Mouse (Mus musculus) neural tube, embryonic 12.5 days (tissue): ENCODE data around the gene Phf12. TPM values are rescaled to one million over a fixed set of nuclear protein-coding genes. Genes with fewer than 3 reads are reported as not detected.
A peak's percentile ranks its signal among the peaks of the same experiment; 100 is the strongest.

Experiments
- ATAC-seq: fragments of 200-750 bp; cut with Nextera tagmentation; 2 replicates; pipeline ENCODE4 v1.8.0; 2017; ENCODE audit warnings: low read depth, mild to moderate bottlenecking, moderate TSS enrichment, moderate library complexity; ENCODE audit not compliant: low FRiP score
- H3K27ac ChIP-seq: fragments of 300-500 bp; sonication (generic); 2 replicates; pipeline ENCODE4 v1.5.1; 2016
- H3K27me3 ChIP-seq: fragments of 300-500 bp; sonication (generic); replicated peaks from 2 replicates; pipeline ENCODE4 v1.6.1; 2016; ENCODE audit warnings: mild to moderate bottlenecking
- H3K36me3 ChIP-seq: fragments of 300-500 bp; sonication (generic); 2 replicates; pipeline ENCODE4 v1.6.1; 2016; ENCODE audit warnings: mild to moderate bottlenecking
- H3K4me1 ChIP-seq: fragments of 300-500 bp; sonication (generic); 2 replicates; pipeline ENCODE4 v1.6.1; 2016
- H3K4me2 ChIP-seq: fragments of 300-500 bp; sonication (generic); replicated peaks from 2 replicates; pipeline ENCODE4 v1.6.1; 2016; ENCODE audit warnings: mild to moderate bottlenecking
- H3K4me3 ChIP-seq: fragments of 300-500 bp; sonication (generic); 2 replicates; pipeline ENCODE4 v1.5.1; 2016
- H3K9ac ChIP-seq: fragments of 300-500 bp; sonication (generic); 2 replicates; pipeline ENCODE4 v1.6.1; 2016; ENCODE audit warnings: mild to moderate bottlenecking
- H3K9me3 ChIP-seq: fragments of 300-500 bp; sonication (generic); 2 replicates; pipeline ENCODE4 v1.6.1; 2016; ENCODE audit warnings: mild to moderate bottlenecking
- WGBS: fragments of 180-500 bp; shearing (Covaris S2); methylation state at CpG from one replicate; pipeline ENCODE4 v1.1.7; 2016; 5-methylcytosine and 5-hydroxymethylcytosine counted together
- polyA plus RNA-seq: library from polyadenylated mRNA; unstranded; fragments of >200 nt; fragmentation: Nextera tagmentation; extraction: Ambion mirVana; gene quantifications from 2 replicates; pipeline ENCODE4 v1.2.1, GENCODE M21; 2016

Phf12 gene
- polyA plus RNA-seq, 1 experiment from 2014 or later = 29.5 TPM

DNA sequence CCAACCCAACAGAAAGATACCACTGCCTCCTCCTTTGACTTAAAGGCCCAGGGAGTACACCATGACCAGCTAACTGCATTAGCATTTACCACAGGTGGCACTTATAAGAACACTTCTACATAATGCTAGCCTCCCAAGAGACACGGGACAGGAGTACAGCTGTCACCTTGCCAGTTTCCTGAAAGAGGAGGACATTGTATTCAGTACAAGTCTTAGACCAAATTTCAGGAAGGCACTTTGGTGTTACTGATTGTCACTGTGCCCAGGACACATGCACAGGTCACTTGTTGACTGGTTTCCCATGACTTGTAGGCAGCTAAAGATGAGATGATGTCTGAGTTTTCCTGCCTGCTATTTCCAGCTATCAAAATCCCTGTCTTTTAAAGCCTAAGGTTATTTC is 13.0 kb downstream of the Phf12 start:
- Histone ChIP-seq H3K9ac (no peak overlapping the region), H3K27me3 (no peaks in the 10 kb centered on the region), H3K4me3 (no peak overlapping the region), H3K27ac (no peak overlapping the region), H3K4me1 (no peaks in the 10 kb centered on the region), H3K4me2 (no peak overlapping the region), H3K36me3 (peaks cover 10% of the 10 kb centered on the region; the same call in 1 of the 2 replicates), H3K9me3 (no peaks in the 10 kb centered on the region)
- 76% methylated on average over 1 of the region's 1 CpGs for WGBS
- no peak for ATAC-seq

- H3K36me3 ChIP-seq = peaks cover 57% of the 10 kb centered on the region
These were observed 23.9 kb downstream of the Phf12 start for GRCm38 (mm10) chr11:78006446-78006845.

GRCm38 (mm10) chr11:78019676-78020075 is 37.1 kb downstream of the Phf12 start:
- Histone ChIP-seq H3K9ac (no peak overlapping the region), H3K9me3 (no peaks in the 10 kb centered on the region), H3K4me2 (no peak overlapping the region), H3K4me3 (no peak overlapping the region), H3K27me3 (no peaks in the 10 kb centered on the region), H3K4me1 (no peaks in the 10 kb centered on the region), H3K36me3 (peaks cover 88% of the 10 kb centered on the region), H3K27ac (no peak overlapping the region)
- no peak for ATAC-seq
- 23% methylated on average over 4 of the region's 4 CpGs for WGBS

More at GRCm38 (mm10) chr11:78006446-78006845, 23.9 kb downstream of the Phf12 start:
- no peak overlapping the region for H3K27ac ChIP-seq
- no peaks in the 10 kb centered on the region for H3K27me3 ChIP-seq
- no peak overlapping the region for H3K4me3 ChIP-seq
- no peaks in the 10 kb centered on the region for H3K9me3 ChIP-seq
- WGBS = 98% methylated on average over 5 of the region's 5 CpGs
- no peak for ATAC-seq
- H3K4me1 ChIP-seq = no peaks in the 10 kb centered on the region
- no peak overlapping the region for H3K4me2 ChIP-seq
- H3K9ac ChIP-seq = no peak overlapping the region

- H3K9ac ChIP-seq = no peak overlapping the region
- H3K4me3 ChIP-seq = no peak overlapping the region
- H3K27me3 ChIP-seq = no peaks in the 10 kb centered on the region
- no peak overlapping the region for H3K4me2 ChIP-seq
- WGBS = 91% methylated on average over 8 of the region's 8 CpGs
- H3K9me3 ChIP-seq = no peaks in the 10 kb centered on the region
- no peak overlapping the region for H3K27ac ChIP-seq
- no peaks in the 10 kb centered on the region for H3K4me1 ChIP-seq
- no peak for ATAC-seq
- H3K36me3 ChIP-seq = peaks cover 86% of the 10 kb centered on the region
These were observed 41.1 kb downstream of the Phf12 start for GRCm38 (mm10) chr11:78023607-78024006.

GRCm38 (mm10) chr11:78029240-78029639 is 46.7 kb downstream of the Phf12 start:
- Histone ChIP-seq H3K27me3 (no peaks in the 10 kb centered on the region), H3K27ac (no peak overlapping the region), H3K9me3 (no peaks in the 10 kb centered on the region), H3K4me1 (peaks cover 22% of the 10 kb centered on the region), H3K36me3 (peaks cover 55% of the 10 kb centered on the region), H3K9ac (no peak overlapping the region), H3K4me3 (no peak overlapping the region), H3K4me2 (no peak overlapping the region)
- no peak for ATAC-seq
- WGBS = 86% methylated on average over 8 of the region's 8 CpGs

DNA sequence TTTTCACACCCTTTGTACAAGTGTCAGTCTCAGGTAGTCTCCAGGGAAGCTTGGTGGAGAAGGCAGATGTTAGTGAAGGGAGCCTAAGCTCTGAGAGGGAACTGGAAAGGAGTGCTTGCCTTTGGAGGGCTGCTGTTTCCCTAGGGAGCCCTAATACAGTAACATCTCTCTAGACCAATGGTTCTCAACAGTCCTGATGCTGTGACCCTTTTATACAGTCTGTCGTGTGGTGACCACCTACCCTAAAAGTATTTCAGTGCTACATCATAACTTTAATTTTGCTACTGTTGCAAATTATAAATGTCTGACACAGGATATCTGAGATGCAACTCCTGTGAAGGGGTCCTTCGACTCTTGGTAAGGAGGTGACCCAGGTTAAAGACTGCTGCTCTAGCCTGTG is 48.0 kb downstream of the Phf12 start:
- WGBS = 75% methylated on average over 2 of the region's 2 CpGs
- Histone ChIP-seq H3K36me3 (peaks cover 48% of the 10 kb centered on the region), H3K4me1 (peaks cover 22% of the 10 kb centered on the region), H3K9me3 (no peaks in the 10 kb centered on the region), H3K27ac (no peak overlapping the region), H3K4me3 (no peak overlapping the region), H3K27me3 (no peaks in the 10 kb centered on the region), H3K9ac (no peak overlapping the region), H3K4me2 (no peak overlapping the region)
- ATAC-seq = no peak

- no peak overlapping the region for H3K4me3 ChIP-seq
- H3K27me3 ChIP-seq = no peaks in the 10 kb centered on the region
- peaks cover 43% of the 10 kb centered on the region for H3K36me3 ChIP-seq
- peak overlapping the region; percentile 89 for H3K4me2 ChIP-seq
- H3K9me3 ChIP-seq = no peaks in the 10 kb centered on the region
- 38% methylated on average over 6 of the region's 6 CpGs for WGBS
- peak overlapping the region; percentile 80; the same call in 1 of the 2 replicates for H3K9ac ChIP-seq
- no peak overlapping the region for H3K27ac ChIP-seq
- ATAC-seq = no peak
- H3K4me1 ChIP-seq = peaks cover 22% of the 10 kb centered on the region
These were observed 48.8 kb downstream of the Phf12 start for GRCm38 (mm10) chr11:78031389-78031788.

- peak; percentile 88 for ATAC-seq
- WGBS = under 1% methylated on average over 96 of the region's 96 CpGs
- no peaks in the 10 kb centered on the region for H3K27me3 ChIP-seq
- H3K9me3 ChIP-seq = no peaks in the 10 kb centered on the region
- peak within 1 kb of the TSS; percentile 82 for H3K27ac ChIP-seq
- peaks cover 35% of the 10 kb centered on the region for H3K36me3 ChIP-seq
- peak within 1 kb of the TSS; percentile 69 for H3K4me3 ChIP-seq
- peak within 1 kb of the TSS; percentile 89 for H3K4me2 ChIP-seq
- H3K9ac ChIP-seq = peak within 1 kb of the TSS; percentile 80
- H3K4me1 ChIP-seq = peaks cover 24% of the 10 kb centered on the region
These were observed 49.6 kb downstream of the Phf12 start, which contains the start of gene Dhrs13 for GRCm38 (mm10) chr11:78031947-78032808. Gene Dhrs13, plus strand, starts transcription at chr11:78032280.

- H3K9me3 ChIP-seq = no peaks in the 10 kb centered on the region
- H3K4me3 ChIP-seq = peak overlapping the region; percentile 69
- H3K27me3 ChIP-seq = no peaks in the 10 kb centered on the region
- WGBS = 14% methylated on average over 5 of the region's 5 CpGs
- H3K9ac ChIP-seq = peak overlapping the region; percentile 80
- peaks cover 29% of the 10 kb centered on the region for H3K36me3 ChIP-seq
- H3K4me2 ChIP-seq = peak overlapping the region; percentile 89
- H3K27ac ChIP-seq = peak overlapping the region; percentile 82; the same call in 1 of the 2 replicates
- H3K4me1 ChIP-seq = peaks cover 30% of the 10 kb centered on the region
- no peak; the same call in 1 of the 2 replicates for ATAC-seq
These were observed 50.2 kb downstream of the Phf12 start for GRCm38 (mm10) chr11:78032809-78033195.

- Histone ChIP-seq H3K4me3 (no peak overlapping the region), H3K27ac (no peak overlapping the region), H3K36me3 (peaks cover 17% of the 10 kb centered on the region), H3K4me2 (peak overlapping the region; percentile 27; the same call in 1 of the 2 replicates), H3K9ac (no peak overlapping the region), H3K27me3 (no peaks in the 10 kb centered on the region), H3K9me3 (no peaks in the 10 kb centered on the region), H3K4me1 (peaks cover 41% of the 10 kb centered on the region)
- 94% methylated on average over 23 of the region's 23 CpGs for WGBS
- no peak for ATAC-seq
These were observed 51.5 kb downstream of the Phf12 start for GRCm38 (mm10) chr11:78033931-78034617.

GRCm38 (mm10) chr11:78036791-78037190 is 54.2 kb downstream of the Phf12 start:
- ATAC-seq = no peak
- Histone ChIP-seq H3K36me3 (peaks cover 24% of the 10 kb centered on the region; the same call in 1 of the 2 replicates), H3K4me2 (no peak overlapping the region), H3K4me3 (no peak overlapping the region), H3K4me1 (peaks cover 38% of the 10 kb centered on the region), H3K27me3 (no peaks in the 10 kb centered on the region), H3K9me3 (no peaks in the 10 kb centered on the region), H3K27ac (no peak overlapping the region), H3K9ac (no peak overlapping the region)
- 89% methylated on average over 10 of the region's 10 CpGs for WGBS
